Mouse (Mus musculus) gastrocnemius, postnatal 36 days (tissue): ENCODE data around the gene Slc39a5. TPM values are rescaled to one million over a fixed set of nuclear protein-coding genes. Genes with fewer than 3 reads are reported as not detected.
A peak's percentile ranks its signal among the peaks of the same experiment; 100 is the strongest.

Source experiments
- DNase-seq, 2 experiments: peaks; one replicate each; pipeline ENCODE4 v3.0.0; 2022
- intact Hi-C: fragments of 180-260 bp; cut with DNase I; formaldehyde crosslinking; loops from one replicate; pipeline ENCODE4 v1.15.1; 2025
- total RNA-seq, 2 experiments: library from RNA; stranded (reverse); gene quantifications; 2 replicates each; pipeline ENCODE4 v1.2.3; 2021

The Slc39a5 gene
- total RNA-seq, 2 experiments from 2014 or later: not detected

- no peak for DNase-seq
- intact Hi-C loops: loop anchor here (5.0 kb wide), 1 partner anchor 41 kb away; the partner anchor contains the start of gene Cs
Measured at GRCm38 (mm10) chr10:128377940-128378448, 23.0 kb downstream of the Slc39a5 start.

- peak in 1 of 2 experiments; percentile 49 for DNase-seq
- intact Hi-C loops: loop anchor here (5.0 kb wide), 1 partner anchor 40 kb away; the partner anchor contains the start of gene Cs
Measured at GRCm38 (mm10) chr10:128377222-128377939, 23.6 kb downstream of the Slc39a5 start.

- intact Hi-C loops: loop anchor here (5.0 kb wide), 1 partner anchor 39 kb away; the partner anchor contains the start of gene Cs
- peak; percentile 83 to 87 for DNase-seq
Measured at GRCm38 (mm10) chr10:128376455-128377211, 24.4 kb downstream of the Slc39a5 start, which contains the start of gene Ankrd52. Gene Ankrd52 (plus strand): TSS chr10:128377115.

- intact Hi-C loops: loop anchor here (5.0 kb wide), 1 partner anchor 39 kb away; the partner anchor contains the start of gene Cs
- no peak for DNase-seq
Measured at GRCm38 (mm10) chr10:128376099-128376454, 25.0 kb downstream of the Slc39a5 start.

GRCm38 (mm10) chr10:128374393-128374792 is 26.6 kb downstream of the Slc39a5 start:
- intact Hi-C loops: no loop called here

GRCm38 (mm10) chr10:128372989-128373748 is 27.9 kb downstream of the Slc39a5 start:
- DNase-seq: no peak
- intact Hi-C loops: no loop called here

More at GRCm38 (mm10) chr10:128374393-128374792, 26.6 kb downstream of the Slc39a5 start:
- DNase-seq: no peak

- intact Hi-C loops: no loop called here
- no peak for DNase-seq
Measured at GRCm38 (mm10) chr10:128372142-128372541, 28.9 kb downstream of the Slc39a5 start.

- intact Hi-C loops: no loop called here
- DNase-seq: no peak
Measured at GRCm38 (mm10) chr10:128370601-128371000, 30.4 kb downstream of the Slc39a5 start.

- DNase-seq: no peak
- intact Hi-C loops: no loop called here
Measured at GRCm38 (mm10) chr10:128370021-128370420, 31.0 kb downstream of the Slc39a5 start.

- intact Hi-C loops: no loop called here
- no peak for DNase-seq
Measured at GRCm38 (mm10) chr10:128369599-128369998, 31.4 kb downstream of the Slc39a5 start.

GRCm38 (mm10) chr10:128369218-128369543 is 31.8 kb downstream of the Slc39a5 start:
- intact Hi-C loops: no loop called here

GRCm38 (mm10) chr10:128368402-128369217 is 32.4 kb downstream of the Slc39a5 start, which contains the start of gene Coq10a:
Gene Coq10a (minus strand): TSS chr10:128368997.
- DNase-seq: peak; percentile 88 to 89
- intact Hi-C loops: no loop called here

More at GRCm38 (mm10) chr10:128369218-128369543, 31.8 kb downstream of the Slc39a5 start:
- no peak for DNase-seq

- intact Hi-C loops: no loop called here
Measured at GRCm38 (mm10) chr10:128367899-128368401, 33.1 kb downstream of the Slc39a5 start.

GRCm38 (mm10) chr10:128362568-128362967 is 38.5 kb downstream of the Slc39a5 start:
- intact Hi-C loops: no loop called here
- no peak for DNase-seq

More at GRCm38 (mm10) chr10:128367899-128368401, 33.1 kb downstream of the Slc39a5 start:
- DNase-seq: no peak

GRCm38 (mm10) chr10:128361836-128362235 is 39.2 kb downstream of the Slc39a5 start:
- no peak for DNase-seq
- intact Hi-C loops: no loop called here

GRCm38 (mm10) chr10:128359226-128359625 is 41.8 kb downstream of the Slc39a5 start:
- intact Hi-C loops: no loop called here
- no peak for DNase-seq

GRCm38 (mm10) chr10:128358796-128359195 is 42.2 kb downstream of the Slc39a5 start:
- no peak for DNase-seq

GRCm38 (mm10) chr10:128347541-128347940 is 53.5 kb downstream of the Slc39a5 start:
- DNase-seq: no peak
- intact Hi-C loops: no loop called here

More at GRCm38 (mm10) chr10:128358796-128359195, 42.2 kb downstream of the Slc39a5 start:
- intact Hi-C loops: no loop called here
